14 mouse cellular contexts compared by ENCODE assay signal in the genomic region with DNA sequence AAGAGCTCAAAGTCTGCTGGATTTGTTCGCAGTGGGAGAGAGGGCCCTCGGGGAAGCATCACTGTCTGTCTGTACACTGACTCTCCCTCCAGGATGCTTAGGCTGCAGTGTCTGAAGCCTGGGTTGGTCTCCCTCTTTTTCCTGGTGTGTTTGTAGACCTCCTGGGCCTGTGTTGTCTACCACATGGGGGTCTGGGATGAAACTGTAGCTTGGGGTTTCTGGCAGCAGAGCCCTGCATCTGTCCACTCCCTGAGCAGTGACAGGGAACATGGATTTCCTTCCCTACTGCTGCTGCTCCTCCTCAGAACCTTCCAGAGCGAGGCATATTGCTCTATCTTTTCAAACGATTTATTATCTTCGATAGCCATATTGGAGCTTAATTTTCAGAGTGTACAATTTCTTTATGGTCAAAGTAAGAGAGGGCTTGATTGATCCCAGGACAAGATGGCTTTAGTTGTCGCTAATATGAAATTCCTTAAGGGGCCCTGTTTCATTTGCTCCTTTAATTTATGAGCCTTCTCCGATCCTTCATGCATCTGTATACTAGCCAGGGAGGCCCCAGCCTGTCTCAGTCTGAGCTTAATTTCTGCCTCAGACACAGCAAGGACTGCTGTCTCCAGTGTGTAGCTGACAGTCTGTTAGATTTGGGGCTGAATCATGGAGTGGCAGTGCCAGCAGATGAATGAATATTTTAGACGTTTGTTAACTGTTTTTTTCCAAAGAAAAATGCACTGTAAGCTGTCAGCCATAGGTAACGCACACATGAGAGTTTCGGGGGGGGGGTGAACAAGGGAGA.
A peak's percentile ranks its signal among the peaks of the same experiment; 100 is the strongest.
DNase-seq lines count a peak whose midpoint lies in the region; ATAC-seq lines count a peak whose summit lies in the region.
"Had no signal": no experiment of that assay in that cellular context is flagged by ENCODE, and none has a peak within 500 bp of the region (broad histone marks: within the 10 kb centered on the region; RNA-seq: fewer than 3 reads in every experiment).

No protein-coding gene starts in this region.

- no peak overlapping the region for H3K4me3 ChIP-seq in forebrain, embryonic 14.5 days (ENCODE audit: low read depth, low read length)
- H3K4me3 ChIP-seq in forebrain, embryonic 12.5 days (replicated peaks), result no peak overlapping the region
- no peak overlapping the region for H3K4me3 ChIP-seq in kidney, embryonic 15.5 days (replicated peaks)
- no peak overlapping the region for H3K4me3 ChIP-seq in midbrain, embryonic 16.5 days (ENCODE audit: low read depth, low read length)
- H3K4me3 ChIP-seq: embryonic facial prominence, embryonic 12.5 days; liver, embryonic 12.5 days had no signal

- DNase-seq in forebrain, embryonic 14.5 days (ENCODE audit: low spot score), result peak; percentile 42
- no peak for DNase-seq in kidney, postnatal 36 days
- peak; percentile 7 to 32 for DNase-seq in cerebellum, adult 18-20 months
- DNase-seq in urinary bladder, adult 2 months (ENCODE audit: low spot score), result no peak
- DNase-seq in T-cell, adult 2 months (ENCODE audit: low spot score), result no peak
- DNase-seq: B cell, adult 2 months; kidney, adult 8-10 months; lung, postnatal 36 days; right cerebral cortex, postnatal 4 days had no signal

- H3K27ac ChIP-seq in forebrain, embryonic 14.5 days (ENCODE audit: low read depth, low read length), result 0 out of 2 replicates have a peak overlapping the region, but pooled peaks have one; percentile 17
- H3K27ac ChIP-seq in forebrain, embryonic 12.5 days, result no peak overlapping the region
- H3K27ac ChIP-seq in kidney, embryonic 15.5 days, result 0 out of 2 replicates have a peak overlapping the region, but pooled peaks have one; percentile 30
- H3K27ac ChIP-seq in midbrain, embryonic 16.5 days (ENCODE audit: low read length), result peak overlapping the region; percentile 54
- H3K27ac ChIP-seq: embryonic facial prominence, embryonic 12.5 days; liver, embryonic 12.5 days had no signal

- H3K27me3 ChIP-seq in forebrain, embryonic 14.5 days (replicated peaks; ENCODE audit: control insufficient read depth, insufficient read depth, low read length), result no peaks in the 10 kb centered on the region
- H3K27me3 ChIP-seq in forebrain, embryonic 12.5 days, result no peaks in the 10 kb centered on the region
- H3K27me3 ChIP-seq in kidney, embryonic 15.5 days, result no peaks in the 10 kb centered on the region
- no peaks in the 10 kb centered on the region for H3K27me3 ChIP-seq in midbrain, embryonic 16.5 days (ENCODE audit: control insufficient read depth, insufficient read depth, low read depth, low read length)
- H3K27me3 ChIP-seq: embryonic facial prominence, embryonic 12.5 days; liver, embryonic 12.5 days had no signal

- peaks cover 14% of the 10 kb centered on the region; the same call in 1 of the 2 replicates for H3K4me1 ChIP-seq in forebrain, embryonic 14.5 days (ENCODE audit: control insufficient read depth, insufficient read depth, low read length)
- peaks cover 33% of the 10 kb centered on the region for H3K4me1 ChIP-seq in forebrain, embryonic 12.5 days
- H3K4me1 ChIP-seq in kidney, embryonic 15.5 days, result peaks cover 52% of the 10 kb centered on the region
- H3K4me1 ChIP-seq in midbrain, embryonic 16.5 days (ENCODE audit: control insufficient read depth, insufficient read depth, low read length), result peaks cover 30% of the 10 kb centered on the region

- 69% methylated on average over 10 of the region's 10 CpGs for WGBS in forebrain, embryonic 14.5 days
- 77% methylated on average over 10 of the region's 10 CpGs for WGBS in forebrain, embryonic 12.5 days
- 46% methylated on average over 10 of the region's 10 CpGs for WGBS in kidney, embryonic 15.5 days
- WGBS in midbrain, embryonic 16.5 days, result 59% methylated on average over 10 of the region's 10 CpGs

- no peaks in the 10 kb centered on the region for H3K36me3 ChIP-seq in forebrain, embryonic 14.5 days (ENCODE audit: control insufficient read depth, insufficient read depth, low read length)
- H3K36me3 ChIP-seq in forebrain, embryonic 12.5 days (replicated peaks), result 0 out of 2 replicates have a peak, but pooled peaks cover 2% of the 10 kb centered on the region
- H3K36me3 ChIP-seq in kidney, embryonic 15.5 days, result no peaks in the 10 kb centered on the region
- no peaks in the 10 kb centered on the region for H3K36me3 ChIP-seq in midbrain, embryonic 16.5 days (ENCODE audit: control insufficient read depth, insufficient read depth, low read length)
- H3K36me3 ChIP-seq: embryonic facial prominence, embryonic 12.5 days; liver, embryonic 12.5 days had no signal

- no peaks in the 10 kb centered on the region for H3K9me3 ChIP-seq in forebrain, embryonic 14.5 days (replicated peaks; ENCODE audit: control insufficient read depth, low read length)
- H3K9me3 ChIP-seq in forebrain, embryonic 12.5 days, result no peaks in the 10 kb centered on the region
- no peaks in the 10 kb centered on the region for H3K9me3 ChIP-seq in kidney, embryonic 15.5 days (replicated peaks)
- H3K9me3 ChIP-seq in midbrain, embryonic 16.5 days (replicated peaks; ENCODE audit: control insufficient read depth, low read length, poor library complexity, severe bottlenecking), result no peaks in the 10 kb centered on the region
- H3K9me3 ChIP-seq: embryonic facial prominence, embryonic 12.5 days; liver, embryonic 12.5 days had no signal

- no peak overlapping the region for H3K4me2 ChIP-seq in forebrain, embryonic 14.5 days (ENCODE audit: low read length)
- H3K4me2 ChIP-seq in forebrain, embryonic 12.5 days, result no peak overlapping the region
- H3K4me2 ChIP-seq in kidney, embryonic 15.5 days, result no peak overlapping the region
- no peak overlapping the region; the same call in 1 of the 2 replicates for H3K4me2 ChIP-seq in midbrain, embryonic 16.5 days (ENCODE audit: low read length)
- H3K4me2 ChIP-seq: embryonic facial prominence, embryonic 12.5 days; liver, embryonic 12.5 days had no signal

- H3K9ac ChIP-seq in forebrain, embryonic 14.5 days (ENCODE audit: low read length), result peak overlapping the region; percentile 13; the same call in 1 of the 2 replicates
- H3K9ac ChIP-seq in forebrain, embryonic 12.5 days, result no peak overlapping the region
- no peak overlapping the region for H3K9ac ChIP-seq in kidney, embryonic 15.5 days
- H3K9ac ChIP-seq in midbrain, embryonic 16.5 days (ENCODE audit: low read depth, low read length), result peak overlapping the region; percentile 46; the same call in 1 of the 2 replicates
- H3K9ac ChIP-seq: embryonic facial prominence, embryonic 12.5 days; liver, embryonic 12.5 days had no signal

- ATAC-seq in forebrain, embryonic 14.5 days, result peak; percentile 60; the same call in 1 of the 2 replicates
- ATAC-seq in forebrain, embryonic 12.5 days (ENCODE audit: low FRiP score), result no peak
- no peak for ATAC-seq in kidney, embryonic 15.5 days (replicated peaks; ENCODE audit: low FRiP score)
- ATAC-seq in midbrain, embryonic 16.5 days, result 0 out of 2 replicates have a peak, but pooled peaks have one; percentile 36
- ATAC-seq: liver, embryonic 12.5 days had no signal

Comparison
In these comparisons a context has a peak if more than half of its experiments do, and no peak if none do; other contexts are left out.
1. ATAC-seq: peak in forebrain, embryonic 14.5 days (single experiment) and midbrain, embryonic 16.5 days (single experiment); none in forebrain, embryonic 12.5 days (single experiment) and kidney, embryonic 15.5 days (single experiment).
2. H3K9ac ChIP-seq: peak in forebrain, embryonic 14.5 days (single experiment) and midbrain, embryonic 16.5 days (single experiment); none in forebrain, embryonic 12.5 days (single experiment) and kidney, embryonic 15.5 days (single experiment).
3. DNase-seq: peak in forebrain, embryonic 14.5 days (single experiment) and cerebellum, adult 18-20 months (2 of 2); none in kidney, postnatal 36 days (0 of 2), urinary bladder, adult 2 months (single experiment) and T-cell, adult 2 months (single experiment).